Mouse (Mus musculus) hindbrain, postnatal 0 days (tissue): Measurements from ENCODE around the gene Tbl1x. TPM values are rescaled to one million over a fixed set of nuclear protein-coding genes. Genes with fewer than 3 reads are reported as not detected.
A peak's percentile ranks its signal among the peaks of the same experiment; 100 is the strongest.

ENCODE experiments used
- ATAC-seq: fragments of 200-750 bp; cut with Nextera tagmentation; 2 replicates; pipeline ENCODE4 v1.8.0; 2017; ENCODE audit warnings: mild to moderate bottlenecking, moderate TSS enrichment, moderate library complexity
- DNase-seq: peaks from one replicate; pipeline ENCODE4 v3.0.0-alpha.2; 2015; ENCODE audit warnings: low spot score
- H3K27ac ChIP-seq: fragments of 300-500 bp; sonication (generic); 2 replicates; pipeline ENCODE4 v1.5.1; 2014; ENCODE audit warnings: mild to moderate bottlenecking
- H3K27me3 ChIP-seq: fragments of 300-500 bp; sonication (generic); 2 replicates; pipeline ENCODE4 v1.6.1; 2014; ENCODE audit warnings: low read length, mixed read lengths; ENCODE audit not compliant: insufficient read depth
- H3K36me3 ChIP-seq: fragments of 300-500 bp; sonication (generic); 2 replicates; pipeline ENCODE4 v1.6.1; 2014; ENCODE audit warnings: low read length, mixed read lengths; ENCODE audit not compliant: insufficient read depth
- H3K4me1 ChIP-seq: fragments of 300-500 bp; sonication (generic); 2 replicates; pipeline ENCODE4 v1.6.1; 2014; ENCODE audit warnings: antibody characterized with exemption, low read length, mixed read lengths; ENCODE audit not compliant: insufficient read depth
- H3K4me2 ChIP-seq: fragments of 300-500 bp; sonication (generic); 2 replicates; pipeline ENCODE4 v1.6.1; 2014; ENCODE audit warnings: low read depth, mild to moderate bottlenecking, low read length, moderate library complexity, mixed read lengths
- H3K4me3 ChIP-seq: fragments of 300-500 bp; sonication (generic); 2 replicates; pipeline ENCODE4 v1.5.1; 2014; ENCODE audit warnings: low read length
- H3K9ac ChIP-seq: fragments of 300-500 bp; sonication (generic); replicated peaks from 2 replicates; pipeline ENCODE4 v1.6.1; 2014; ENCODE audit warnings: mild to moderate bottlenecking, low read length, moderate library complexity, mixed read lengths
- H3K9me3 ChIP-seq: fragments of 300-500 bp; sonication (generic); 2 replicates; pipeline ENCODE4 v1.6.1; 2016; ENCODE audit warnings: low read length, mixed read lengths
- CTCF ChIP-seq: IDR thresholded peaks from 2 replicates; pipeline ENCODE4 v1.5.1; 2016; ENCODE audit warnings: antibody characterized with exemption, control low read depth, low read depth
- WGBS: fragments of 180-500 bp; shearing (Covaris S2); extraction: QIAGEN DNeasy Blood & Tissue Kit; methylation state at CpG from one replicate; pipeline ENCODE4 v1.1.7; 2014; 5-methylcytosine and 5-hydroxymethylcytosine counted together
- polyA plus RNA-seq: library from polyadenylated mRNA; unstranded; fragments of >200 nt; fragmentation: Nextera tagmentation; extraction: Ambion mirVana; gene quantifications from 2 replicates; pipeline ENCODE4 v1.2.1, GENCODE M21; 2015
- total RNA-seq: library from RNA; depleted of rRNA; stranded (reverse); fragments of >200 nt; gene quantifications from 2 replicates; pipeline ENCODE4 v1.2.3, GENCODE M21; 2014; rRNA removed

The Tbl1x gene
- total RNA-seq, result 42.7 and 46.7 TPM in 2 replicates
- 32.6 and 33.4 TPM in 2 replicates for polyA plus RNA-seq

DNA sequence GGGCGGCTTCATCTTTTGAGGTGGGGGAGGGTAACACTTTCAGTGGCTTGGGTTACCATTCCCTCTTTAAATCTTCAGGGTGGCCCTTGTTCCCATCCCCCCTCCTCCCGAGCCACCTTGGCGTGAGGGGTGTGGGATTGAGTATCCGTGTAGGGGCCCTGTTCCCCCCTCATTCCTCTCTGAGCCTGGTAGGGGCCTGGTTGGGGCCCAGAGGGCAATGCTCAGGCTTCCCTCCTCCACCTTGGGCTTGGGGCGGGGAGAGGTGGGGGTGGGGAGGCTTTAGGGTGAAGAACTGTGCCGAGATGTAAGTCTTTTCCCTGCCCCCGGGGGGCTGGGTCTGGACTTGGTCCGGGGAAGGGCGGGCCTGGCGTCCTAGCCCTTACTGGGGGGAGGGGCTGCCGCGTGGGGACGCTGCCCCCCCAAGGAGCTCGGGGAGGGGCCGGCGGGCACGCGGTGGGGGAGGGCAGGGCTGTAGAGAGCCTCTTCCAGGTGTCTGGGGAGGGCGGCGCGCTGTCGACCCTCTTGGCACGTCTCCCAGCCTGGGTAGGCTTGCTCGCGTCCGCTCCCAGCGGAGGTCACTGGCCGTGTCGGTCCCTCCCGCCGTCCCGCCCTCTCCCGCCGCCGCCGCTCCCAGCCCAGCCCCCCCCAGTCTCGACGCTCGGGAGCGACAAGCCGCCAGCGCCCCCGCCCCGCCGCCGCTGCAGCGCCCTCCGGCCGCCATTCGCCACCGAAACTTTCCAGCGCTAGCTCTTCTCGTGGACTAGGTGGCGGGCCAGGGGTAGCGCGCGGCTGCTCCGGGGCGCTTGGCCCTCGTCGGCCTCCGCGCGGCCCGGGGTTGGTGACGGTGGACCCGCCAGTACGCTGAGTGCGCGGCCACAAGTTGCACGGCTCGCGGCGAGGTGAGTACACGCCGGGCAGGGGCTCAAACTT lies at the start of gene Tbl1x:
Gene Tbl1x (plus strand): TSS at position 643 of the 930 bp plus-strand sequence.
- H3K36me3 ChIP-seq, result no peaks in the 10 kb centered on the region
- ATAC-seq, result peak; percentile 77
- no peaks in the 10 kb centered on the region for H3K27me3 ChIP-seq
- H3K4me3 ChIP-seq, result peak within 1 kb of the TSS; percentile 65
- H3K9ac ChIP-seq, result peak within 1 kb of the TSS; percentile 76
- peak within 1 kb of the TSS; percentile 90 for H3K27ac ChIP-seq
- H3K9me3 ChIP-seq, result no peaks in the 10 kb centered on the region
- peak; percentile 3; the same call in 1 of the 2 replicates for TF ChIP-seq CTCF
- H3K4me1 ChIP-seq, result no peaks in the 10 kb centered on the region
- WGBS, result 30% methylated on average over 68 of the region's 76 CpGs
- H3K4me2 ChIP-seq, result peak within 1 kb of the TSS; percentile 60
- DNase-seq, result peak; percentile 87

DNA sequence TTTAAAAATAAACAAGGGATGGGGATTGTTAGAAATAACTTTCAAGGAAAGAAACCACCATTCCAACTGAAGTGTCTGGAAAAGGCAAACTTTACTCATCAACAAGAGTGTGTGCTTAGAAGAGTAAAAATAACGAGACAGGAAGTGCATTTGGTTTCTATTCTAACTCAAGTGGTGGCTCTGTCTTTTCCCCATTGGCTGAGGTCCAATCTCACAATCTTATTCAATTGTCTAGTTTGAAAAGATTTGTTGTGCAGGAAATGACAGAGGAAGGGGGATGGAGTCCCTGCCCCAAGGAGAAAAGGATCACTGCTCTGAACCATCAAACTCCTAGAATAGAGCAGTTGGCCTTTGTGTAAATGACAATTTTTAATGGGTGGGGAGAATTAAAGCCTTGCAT lies 41.6 kb upstream of the Tbl1x start:
- ATAC-seq (no peak), DNase-seq (no peak)
- H3K4me2 ChIP-seq, result no peak overlapping the region
- no peaks in the 10 kb centered on the region for H3K9me3 ChIP-seq
- no peak overlapping the region for H3K4me3 ChIP-seq
- H3K36me3 ChIP-seq, result no peaks in the 10 kb centered on the region
- no peaks in the 10 kb centered on the region for H3K27me3 ChIP-seq
- 59% methylated on average over 1 of the region's 1 CpGs for WGBS
- H3K27ac ChIP-seq, result no peak overlapping the region
- H3K9ac ChIP-seq, result no peak overlapping the region
- no peak for TF ChIP-seq CTCF
- H3K4me1 ChIP-seq, result no peaks in the 10 kb centered on the region

DNA sequence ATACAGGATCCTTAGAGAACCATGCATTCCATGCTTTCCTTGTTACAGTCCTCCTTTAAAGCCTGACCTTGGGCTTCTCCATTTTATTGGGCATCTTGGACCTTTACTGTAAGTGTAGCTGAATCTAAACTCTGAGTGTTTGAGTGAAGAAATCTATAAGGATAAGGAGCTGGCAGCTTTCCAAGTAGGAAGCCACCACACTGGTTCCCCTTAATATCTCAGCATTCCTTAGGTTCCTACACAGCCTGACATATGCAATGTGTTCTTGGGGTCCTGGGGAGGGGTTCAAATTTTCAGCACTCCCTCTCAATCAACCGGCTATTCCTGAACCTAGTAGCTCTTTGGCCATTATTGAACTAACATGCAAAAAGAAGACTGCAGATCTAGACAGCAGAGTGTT lies 38.0 kb upstream of the Tbl1x start:
- Histone ChIP-seq H3K9me3 (no peaks in the 10 kb centered on the region), H3K4me1 (no peaks in the 10 kb centered on the region), H3K27me3 (no peaks in the 10 kb centered on the region), H3K9ac (no peak overlapping the region), H3K27ac (no peak overlapping the region), H3K4me3 (no peak overlapping the region), H3K4me2 (no peak overlapping the region), H3K36me3 (no peaks in the 10 kb centered on the region)
- 83% methylated on average over 1 of the region's 1 CpGs for WGBS
- ATAC-seq, result no peak
- DNase-seq, result no peak
- TF ChIP-seq CTCF, result no peak

GRCm38 (mm10) chrX:77473511-77473910 lies 37.3 kb upstream of the Tbl1x start:
- 63% methylated on average over 1 of the region's 1 CpGs for WGBS
- Histone ChIP-seq H3K36me3 (no peaks in the 10 kb centered on the region), H3K4me2 (no peak overlapping the region), H3K4me1 (no peaks in the 10 kb centered on the region), H3K27me3 (no peaks in the 10 kb centered on the region), H3K9me3 (no peaks in the 10 kb centered on the region), H3K27ac (no peak overlapping the region), H3K4me3 (no peak overlapping the region), H3K9ac (no peak overlapping the region)
- ATAC-seq (no peak), DNase-seq (no peak)
- no peak for TF ChIP-seq CTCF

DNA sequence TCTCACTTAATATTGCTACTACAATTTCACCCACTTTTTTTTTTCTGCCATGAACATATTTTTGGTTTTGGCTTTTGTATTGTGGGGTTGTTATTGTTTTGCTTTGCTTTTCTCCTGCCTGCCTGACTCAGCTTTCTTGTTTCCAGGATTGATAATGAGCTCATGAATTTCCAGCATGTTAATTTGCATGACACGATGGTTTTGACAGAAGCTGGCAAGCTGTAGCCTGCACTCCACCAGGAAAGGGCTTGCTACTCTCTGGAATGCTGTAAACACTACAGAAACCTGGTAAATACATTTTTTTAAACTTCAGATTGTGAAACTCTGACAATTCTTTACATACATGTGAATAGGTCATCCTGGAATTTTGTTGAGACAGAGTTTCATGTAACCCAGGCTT lies 36.3 kb upstream of the Tbl1x start:
- H3K9ac ChIP-seq, result no peak overlapping the region
- ATAC-seq (no peak), DNase-seq (peak; percentile 2)
- WGBS, result 7% methylated on average over 1 of the region's 1 CpGs
- H3K4me1 ChIP-seq, result no peaks in the 10 kb centered on the region
- H3K4me2 ChIP-seq, result no peak overlapping the region
- no peak overlapping the region for H3K27ac ChIP-seq
- H3K27me3 ChIP-seq, result no peaks in the 10 kb centered on the region
- no peak overlapping the region for H3K4me3 ChIP-seq
- H3K36me3 ChIP-seq, result no peaks in the 10 kb centered on the region
- TF ChIP-seq CTCF, result no peak
- H3K9me3 ChIP-seq, result no peaks in the 10 kb centered on the region

- ATAC-seq (no peak), DNase-seq (no peak)
- H3K27ac ChIP-seq, result no peak overlapping the region
- no peaks in the 10 kb centered on the region for H3K36me3 ChIP-seq
- no peaks in the 10 kb centered on the region for H3K9me3 ChIP-seq
- WGBS, result 77% methylated on average over 2 of the region's 2 CpGs
- TF ChIP-seq CTCF, result no peak
- H3K27me3 ChIP-seq, result no peaks in the 10 kb centered on the region
- H3K4me2 ChIP-seq, result no peak overlapping the region
- H3K4me1 ChIP-seq, result no peaks in the 10 kb centered on the region
- no peak overlapping the region for H3K4me3 ChIP-seq
- no peak overlapping the region for H3K9ac ChIP-seq
Observed at GRCm38 (mm10) chrX:77477526-77477925, 33.3 kb upstream of the Tbl1x start.
